Mouse (Mus musculus) left cerebral cortex, postnatal 36 days (tissue): ENCODE data around the gene Mtmr11. TPM values are rescaled to one million over a fixed set of nuclear protein-coding genes. Genes with fewer than 3 reads are reported as not detected.
A peak's percentile ranks its signal among the peaks of the same experiment; 100 is the strongest.

Source experiments
- DNase-seq, 2 experiments: peaks; one replicate each; pipeline ENCODE4 v3.0.0; 2021 to 2022; ENCODE audit warnings: low spot score in 2 of 2, mixed read lengths in 1 of 2
- intact Hi-C: fragments of 180-260 bp; cut with DNase I; formaldehyde crosslinking; loops from one replicate; pipeline ENCODE4 v1.15.1; 2025
- total RNA-seq, 2 experiments: library from RNA; stranded (reverse); gene quantifications; 2 replicates each; pipeline ENCODE4 v1.2.3; 2021

Gene Mtmr11
- total RNA-seq: 1 to 10 TPM; 5.7 to 6.7 TPM

- no peak for DNase-seq
- intact Hi-C loops: no loop called here
Measured at GRCm38 (mm10) chr3:96161869-96162840, at the start of gene Mtmr11. Mtmr11 (plus strand) TSS chr3:96162004.

- intact Hi-C loops: no loop called here
- DNase-seq: no peak
Measured at GRCm38 (mm10) chr3:96113251-96113650, 48.6 kb upstream of the Mtmr11 start.

DNA sequence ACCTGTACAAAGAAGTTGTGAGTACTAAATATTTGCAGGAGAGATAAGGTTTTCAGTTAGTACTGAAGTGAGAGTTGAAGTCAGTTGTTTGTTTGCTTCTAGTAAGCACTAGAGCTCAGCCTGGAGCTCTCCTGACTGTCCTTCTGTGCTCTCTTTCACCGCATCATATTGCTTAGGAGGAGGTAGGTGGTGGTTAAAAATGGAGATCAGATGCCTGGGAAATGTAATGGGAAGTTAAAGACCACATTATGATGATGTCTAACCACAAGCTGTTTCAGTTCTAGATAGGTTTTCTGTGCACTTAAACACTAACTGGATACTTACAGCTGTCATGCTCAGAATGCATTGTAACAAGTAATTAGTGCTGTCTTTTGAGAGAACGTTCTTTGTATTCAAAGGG, 43.7 kb upstream of the Mtmr11 start:
- intact Hi-C loops: no loop called here
- DNase-seq: no peak

DNA sequence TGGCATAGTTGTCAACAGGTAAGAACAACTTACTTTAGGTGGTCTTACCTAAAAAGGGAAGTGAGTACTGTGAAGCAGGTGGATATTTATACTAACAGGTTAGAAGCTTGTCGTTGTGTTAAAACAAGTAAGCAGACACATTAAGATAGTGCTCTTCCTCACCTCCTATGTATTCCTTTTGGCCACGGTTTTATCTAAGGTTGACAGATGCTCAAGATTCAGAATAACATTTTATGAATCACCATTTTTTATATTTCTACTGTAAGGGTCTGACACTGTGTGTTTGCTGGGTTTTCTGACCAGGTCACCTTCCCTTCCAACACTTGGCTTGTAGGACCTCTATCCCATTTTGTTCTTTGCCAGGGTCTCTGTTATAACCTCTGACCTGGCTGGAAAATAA, 43.1 kb upstream of the Mtmr11 start:
- DNase-seq: no peak
- intact Hi-C loops: no loop called here

- intact Hi-C loops: no loop called here
- no peak for DNase-seq
Measured at GRCm38 (mm10) chr3:96124235-96124634, 37.6 kb upstream of the Mtmr11 start.

DNA sequence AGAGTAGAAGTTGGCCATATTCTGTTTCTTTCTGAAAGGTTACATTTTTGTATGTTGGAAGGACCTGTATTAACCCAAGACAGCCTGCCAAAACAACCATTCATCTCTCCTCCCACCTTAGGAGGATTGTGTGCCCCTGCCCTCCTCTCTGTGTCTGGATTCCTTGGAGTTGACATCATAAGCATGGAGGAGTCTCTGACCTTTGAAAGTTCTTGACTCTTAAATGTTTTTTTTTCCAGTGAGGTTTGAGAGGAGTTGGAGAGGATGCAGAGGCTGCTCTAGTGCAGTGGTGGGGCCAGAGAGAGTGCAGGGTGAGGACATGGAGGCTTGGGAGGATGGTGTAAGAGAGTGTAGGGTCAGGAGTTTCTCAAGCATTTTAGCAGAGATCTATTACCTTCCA, 33.7 kb upstream of the Mtmr11 start:
- DNase-seq: no peak
- intact Hi-C loops: no loop called here

GRCm38 (mm10) chr3:96132478-96132877, 29.3 kb upstream of the Mtmr11 start:
- intact Hi-C loops: no loop called here
- DNase-seq: no peak

DNA sequence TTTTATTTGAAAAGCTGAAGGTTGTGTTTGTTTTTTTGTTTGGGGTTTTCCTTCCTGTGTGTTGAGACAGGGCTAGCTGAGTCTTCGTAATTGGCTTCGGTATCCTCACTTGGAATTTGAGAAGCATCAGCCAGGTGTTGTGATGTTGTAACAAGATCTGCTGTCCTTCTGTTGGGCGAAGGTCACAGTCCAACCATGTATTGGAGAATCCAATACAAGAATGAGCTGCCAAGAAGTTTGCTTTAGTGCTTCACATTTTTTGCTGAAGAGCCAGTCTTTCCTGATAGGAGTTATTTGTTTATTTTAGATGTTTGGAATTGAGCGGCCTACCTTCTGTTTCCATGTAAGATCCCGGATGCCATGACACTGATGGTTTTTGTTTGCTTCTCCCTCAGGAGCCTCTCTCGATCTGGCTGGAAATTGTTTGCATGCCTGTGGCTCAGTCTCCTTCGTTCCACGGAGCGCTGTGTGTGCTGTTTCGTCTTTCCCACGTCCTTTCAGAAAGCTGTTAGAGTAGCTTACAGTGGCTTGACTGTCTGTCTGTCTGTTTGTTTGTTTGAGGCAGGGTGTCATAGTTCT, 28.4 kb upstream of the Mtmr11 start:
- intact Hi-C loops: no loop called here
- no peak for DNase-seq

- intact Hi-C loops: no loop called here
- no peak for DNase-seq
Measured at GRCm38 (mm10) chr3:96135011-96135410, 26.8 kb upstream of the Mtmr11 start.

- DNase-seq: peak in 1 of 2 experiments; percentile 50
- intact Hi-C loops: loop anchor here (2.0 to 5.0 kb wide), 2 partner anchors 81 to 181 kb away; no protein-coding TSS in a partner anchor
Measured at GRCm38 (mm10) chr3:96147950-96148349, 13.9 kb upstream of the Mtmr11 start.

DNA sequence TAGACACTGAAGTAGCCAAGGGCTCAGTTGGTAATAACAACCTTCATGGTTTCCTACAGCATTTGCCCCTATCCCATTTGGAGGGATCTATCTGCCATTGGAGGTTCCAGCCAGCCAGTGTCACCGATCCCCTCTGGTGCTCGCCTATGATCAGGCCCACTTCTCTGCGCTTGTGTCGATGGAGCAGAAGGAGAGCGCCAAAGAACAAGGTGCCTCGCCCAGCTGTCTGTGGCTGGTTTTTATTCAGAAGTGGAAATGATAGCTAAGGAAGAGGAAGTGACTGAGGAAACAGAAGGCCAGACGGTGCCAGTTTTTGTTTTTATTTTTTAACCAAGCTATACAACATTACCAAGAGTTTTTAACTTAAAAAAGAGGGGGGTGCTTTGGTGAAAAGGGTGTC, 10.0 kb upstream of the Mtmr11 start:
- intact Hi-C loops: no loop called here
- no peak for DNase-seq

GRCm38 (mm10) chr3:96152611-96153010, 9.2 kb upstream of the Mtmr11 start:
- DNase-seq: peak in 1 of 2 experiments; percentile 40
- intact Hi-C loops: no loop called here

- intact Hi-C loops: no loop called here
- DNase-seq: no peak
Measured at GRCm38 (mm10) chr3:96155501-96155900, 6.3 kb upstream of the Mtmr11 start.

DNA sequence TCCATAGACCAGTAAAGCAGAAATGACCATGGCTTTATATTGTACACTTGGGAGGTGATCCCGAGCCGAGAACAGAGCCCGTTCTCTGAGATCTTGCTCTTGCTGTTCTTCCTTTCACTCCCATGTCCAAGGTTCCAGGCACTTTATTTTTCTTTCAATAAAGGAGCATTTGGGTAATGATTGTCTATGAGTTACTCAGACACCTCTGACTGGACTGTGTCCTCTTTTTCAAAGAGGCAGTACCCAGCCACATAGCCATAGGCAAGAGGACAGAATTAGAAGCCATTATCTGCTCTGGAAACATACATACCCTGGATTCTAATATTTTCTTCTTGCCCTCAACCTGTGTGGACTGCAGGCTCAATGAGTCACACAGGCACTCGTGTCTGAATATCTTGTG, 2.0 kb upstream of the Mtmr11 start:
- intact Hi-C loops: no loop called here
- DNase-seq: no peak

- DNase-seq: peak; percentile 57 to 61
- intact Hi-C loops: no loop called here
Measured at GRCm38 (mm10) chr3:96160222-96160802, 1.5 kb upstream of the Mtmr11 start.

- intact Hi-C loops: no loop called here
- DNase-seq: peak; percentile 69
Measured at GRCm38 (mm10) chr3:96160803-96161516, 844 bp upstream of the Mtmr11 start.

DNA sequence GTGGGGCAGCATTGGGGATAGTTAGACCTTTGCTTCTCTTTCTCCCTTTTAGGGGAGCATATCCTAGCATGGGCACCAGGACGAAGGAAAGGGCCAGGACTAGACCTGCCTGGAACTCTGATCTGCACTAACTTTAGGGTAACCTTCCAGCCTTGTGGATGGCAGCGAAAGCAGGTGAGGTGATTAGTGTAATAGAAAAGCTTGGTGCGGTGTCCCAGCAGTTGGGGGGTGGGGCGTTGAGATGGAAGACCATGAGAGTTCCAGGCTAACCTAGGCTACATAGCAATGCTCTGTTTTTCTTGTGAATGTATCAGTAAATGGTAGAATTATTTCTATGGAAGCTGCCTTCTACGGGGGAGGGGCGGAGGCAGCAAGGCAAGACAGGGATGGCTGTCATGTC, 1.2 kb downstream of the Mtmr11 start:
- intact Hi-C loops: no loop called here
- no peak for DNase-seq

DNA sequence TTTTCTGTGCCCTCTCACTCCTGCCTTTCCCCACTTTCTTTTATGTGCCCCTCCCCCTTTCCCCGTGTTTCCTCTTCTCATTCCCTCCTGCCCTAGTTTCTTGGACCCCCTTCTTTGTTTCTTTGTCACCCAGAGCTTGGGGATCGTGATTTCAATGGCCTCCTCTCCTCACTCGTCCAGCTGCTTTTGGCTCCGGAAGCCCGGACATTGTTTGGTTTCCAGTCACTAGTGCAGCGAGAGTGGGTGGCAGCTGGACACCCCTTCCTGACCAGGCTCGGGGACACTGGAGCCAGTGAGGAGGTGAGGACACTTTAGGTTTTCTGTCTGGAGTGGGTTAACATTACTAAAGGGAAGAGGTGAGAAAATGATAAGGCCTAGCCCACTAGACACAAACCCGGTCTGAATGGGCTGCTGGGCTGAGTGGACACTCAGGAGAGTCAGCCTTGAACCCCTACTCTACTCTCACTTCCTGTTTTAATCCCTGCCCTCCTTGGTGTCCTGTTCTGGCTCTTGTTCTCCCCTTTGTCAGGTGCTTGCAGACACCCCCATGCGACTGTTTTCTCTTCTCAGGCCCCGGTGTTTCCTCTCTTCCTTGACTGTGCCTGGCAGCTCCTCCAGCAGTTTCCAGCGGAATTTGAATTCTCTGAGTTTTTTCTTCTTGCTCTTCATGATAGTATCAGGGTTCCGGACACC, 6.8 kb downstream of the Mtmr11 start:
- no peak for DNase-seq
- intact Hi-C loops: no loop called here

GRCm38 (mm10) chr3:96170276-96170675, 8.5 kb downstream of the Mtmr11 start:
- no peak for DNase-seq
- intact Hi-C loops: no loop called here
